Mouse (Mus musculus): Measurements from ENCODE around the gene Tmem59. TPM values are rescaled to one million over a fixed set of nuclear protein-coding genes. Genes with fewer than 3 reads are reported as not detected.

Tmem59 gene
- polyA plus RNA-seq, 2 experiments, result 51.3 to 129 TPM

DNA sequence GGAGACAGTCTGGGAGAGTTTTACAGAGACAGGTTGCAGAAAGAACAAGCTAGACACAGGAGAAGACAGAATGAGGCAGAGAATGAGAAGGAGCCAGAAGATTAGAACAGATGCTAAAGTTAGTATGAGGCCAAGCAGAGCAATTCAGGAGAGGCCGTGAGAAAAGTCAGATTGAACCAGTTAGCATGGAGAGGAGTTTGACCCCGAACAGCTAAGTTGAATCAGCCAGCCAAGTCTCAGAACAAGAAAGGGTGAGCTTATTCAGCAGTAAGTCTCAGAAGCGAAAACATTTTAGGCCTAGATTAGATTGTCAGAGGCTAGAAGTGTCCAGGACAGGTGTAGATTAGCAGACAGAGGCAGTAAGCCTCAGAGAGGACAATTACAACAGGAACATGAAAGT, 41.7 kb upstream of the Tmem59 start:
- Histone ChIP-seq H3K36me3 (replicated peaks; ENCODE audit: control insufficient read depth, insufficient read depth, low read depth) (no peaks in the 10 kb centered on the region; the same call in 1 of the 2 replicates), H3K9me3 (ENCODE audit: control insufficient read depth, low read length) (no peaks in the 10 kb centered on the region), H3K27ac (no peak overlapping the region), H3K4me3 (ENCODE audit: insufficient read depth in 1 of 2, low read depth in 2 of 2, low read length in 2 of 2) (no peak overlapping the region), H3K4me1 (replicated peaks; ENCODE audit: control insufficient read depth in 2 of 2, insufficient read depth in 2 of 2, low read length in 1 of 2) (0 out of 4 replicates have a peak, but pooled peaks cover 0 to 4% of the 10 kb centered on the region in 2 experiments), H3K27me3 (ENCODE audit: control insufficient read depth, insufficient read depth, low read length) (no peaks in the 10 kb centered on the region), H3K4me2 (ENCODE audit: low read depth) (no peak overlapping the region), H3K9ac (replicated peaks) (no peak overlapping the region)
- ATAC-seq (ENCODE audit: insufficient read depth) (no peak), DNase-seq (ENCODE audit: low read depth in 3 of 3, low spot score in 3 of 3) (no peak)
- no peak for TF ChIP-seq EP300 (IDR thresholded peaks at IDR 0.05; ENCODE audit: low read depth)
- TF ChIP-seq CTCF (IDR thresholded peaks at IDR 0.05; ENCODE audit: low read depth), result no peak
- WGBS (ENCODE audit: insufficient replicate concordance), result 59% methylated on average over 3 of the region's 3 CpGs

DNA sequence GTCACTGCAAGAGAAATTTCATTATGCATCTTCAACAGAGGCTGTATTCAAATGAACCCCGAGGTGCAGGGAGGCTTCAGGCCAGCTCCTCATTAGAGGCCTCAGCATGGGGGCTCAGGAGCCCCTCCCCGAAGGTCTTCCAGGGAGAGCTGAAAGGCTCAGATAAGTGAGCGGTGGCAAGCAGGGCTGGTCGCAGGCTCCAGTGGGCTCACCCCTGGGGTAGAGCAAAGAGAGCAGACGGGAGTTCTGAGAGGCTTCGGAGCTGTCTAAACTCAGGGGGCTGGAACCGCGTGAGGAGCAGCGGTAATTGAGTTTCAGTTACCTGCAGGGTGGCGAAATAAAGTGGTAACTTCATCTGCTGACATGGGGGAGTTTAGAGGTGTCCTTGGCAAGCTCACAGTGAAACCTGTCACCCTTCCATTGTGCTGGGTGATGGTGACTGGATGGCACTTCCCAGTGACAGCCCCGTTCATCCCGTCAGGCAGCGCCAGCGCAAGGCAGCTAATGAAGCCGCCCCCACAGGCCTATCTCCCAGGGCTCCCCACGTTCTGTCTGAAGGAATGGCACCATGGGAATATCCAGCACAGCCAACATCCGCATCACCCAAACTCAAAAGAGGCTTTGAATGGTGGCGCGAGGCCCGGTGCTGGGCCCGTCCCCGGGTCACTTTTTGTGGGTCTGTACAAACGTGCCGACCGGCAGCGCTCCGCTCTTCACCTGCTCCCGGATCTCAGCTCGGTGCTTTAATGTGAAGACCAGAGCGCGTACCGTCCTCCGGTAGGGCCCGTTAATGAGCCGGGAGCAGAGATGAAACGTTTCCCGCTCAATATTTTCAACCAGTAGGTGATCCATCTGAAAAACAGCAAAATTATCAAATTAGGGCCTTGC, 39.0 kb upstream of the Tmem59 start:
- Histone ChIP-seq H3K9ac (replicated peaks) (no peak overlapping the region), H3K4me3 (ENCODE audit: insufficient read depth in 1 of 2, low read depth in 2 of 2, low read length in 2 of 2) (no peak overlapping the region), H3K36me3 (replicated peaks; ENCODE audit: control insufficient read depth, insufficient read depth, low read depth) (no peaks in the 10 kb centered on the region; the same call in 1 of the 2 replicates), H3K9me3 (ENCODE audit: control insufficient read depth, low read length) (no peaks in the 10 kb centered on the region), H3K27ac (no peak overlapping the region), H3K27me3 (ENCODE audit: control insufficient read depth, insufficient read depth, low read length) (no peaks in the 10 kb centered on the region), H3K4me2 (ENCODE audit: low read depth) (no peak overlapping the region), H3K4me1 (replicated peaks; ENCODE audit: control insufficient read depth in 2 of 2, insufficient read depth in 2 of 2, low read length in 1 of 2) (0 out of 4 replicates have a peak, but pooled peaks cover 0 to 4% of the 10 kb centered on the region in 2 experiments)
- WGBS (ENCODE audit: insufficient replicate concordance), result 80% methylated on average over 37 of the region's 37 CpGs
- TF ChIP-seq EP300 (IDR thresholded peaks at IDR 0.05; ENCODE audit: low read depth), result no peak
- no peak for TF ChIP-seq CTCF (IDR thresholded peaks at IDR 0.05; ENCODE audit: low read depth)
- DNase-seq (ENCODE audit: low read depth in 3 of 3, low spot score in 3 of 3) (no peak), ATAC-seq (ENCODE audit: insufficient read depth) (no peak)

DNA sequence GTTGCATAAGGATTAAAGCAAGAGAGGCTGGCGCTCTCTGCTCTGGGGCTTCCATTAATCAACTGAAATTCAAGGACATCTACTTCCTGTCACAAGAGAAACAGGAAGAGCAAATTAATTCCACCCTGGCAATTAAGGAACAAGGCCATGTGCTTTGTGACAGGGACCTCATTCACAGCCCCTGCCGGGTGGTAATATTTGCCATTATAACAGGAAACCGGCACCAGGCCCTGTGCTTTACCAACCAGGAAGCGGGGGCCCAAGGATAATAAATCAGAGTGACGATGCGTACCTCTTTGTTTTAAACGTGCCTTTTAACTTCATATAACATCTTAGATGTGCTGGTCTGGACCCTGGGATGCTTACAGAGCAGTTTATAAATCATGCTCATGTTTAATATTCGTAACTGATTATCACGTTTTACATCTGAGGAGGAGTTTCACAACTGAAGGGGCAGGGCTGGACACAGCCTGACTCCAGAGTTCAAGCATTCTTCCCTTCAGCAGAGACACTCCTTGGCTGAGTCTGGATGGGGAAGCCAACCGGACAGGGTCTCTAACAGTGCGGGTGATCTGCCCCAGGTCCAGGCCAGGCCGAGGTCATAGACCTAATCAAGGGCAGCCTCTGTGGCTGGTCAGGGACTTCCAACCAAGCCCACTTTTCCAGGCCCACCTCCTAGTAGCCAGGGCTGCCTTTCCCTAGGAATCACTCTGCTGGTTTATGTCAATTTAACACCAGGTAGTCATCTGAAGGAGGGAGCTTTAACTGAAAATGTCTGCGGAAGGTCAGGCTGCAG, 38.2 kb upstream of the Tmem59 start:
- no peak for ATAC-seq (ENCODE audit: insufficient read depth)
- TF ChIP-seq EP300 (IDR thresholded peaks at IDR 0.05; ENCODE audit: low read depth) (no peak), CTCF (IDR thresholded peaks at IDR 0.05; ENCODE audit: low read depth) (no peak)

GRCm38 (mm10) chr4:107143511-107143910, 34.7 kb upstream of the Tmem59 start:
- Histone ChIP-seq H3K4me3 (ENCODE audit: insufficient read depth in 1 of 2, low read depth in 2 of 2, low read length in 2 of 2) (no peak overlapping the region), H3K27me3 (ENCODE audit: control insufficient read depth, insufficient read depth, low read length) (no peaks in the 10 kb centered on the region), H3K9me3 (ENCODE audit: control insufficient read depth, low read length) (no peaks in the 10 kb centered on the region), H3K27ac (no peak overlapping the region), H3K9ac (replicated peaks) (no peak overlapping the region), H3K4me2 (ENCODE audit: low read depth) (no peak overlapping the region), H3K36me3 (replicated peaks; ENCODE audit: control insufficient read depth, insufficient read depth, low read depth) (no peaks in the 10 kb centered on the region; the same call in none of the 2 replicates), H3K4me1 (replicated peaks; ENCODE audit: control insufficient read depth in 2 of 2, insufficient read depth in 2 of 2, low read length in 1 of 2) (0 out of 4 replicates have a peak, but pooled peaks cover 0 to 3% of the 10 kb centered on the region in 2 experiments)
- ATAC-seq (ENCODE audit: insufficient read depth) (no peak), DNase-seq (ENCODE audit: low read depth in 3 of 3, low spot score in 3 of 3) (no peak)
- WGBS (ENCODE audit: insufficient replicate concordance), result 73% methylated on average over 8 of the region's 8 CpGs
- TF ChIP-seq EP300 (IDR thresholded peaks at IDR 0.05; ENCODE audit: low read depth) (no peak), CTCF (IDR thresholded peaks at IDR 0.05; ENCODE audit: low read depth) (no peak)

More for the DNA sequence above, 38.2 kb upstream of the Tmem59 start:
- no peak overlapping the region for H3K27ac ChIP-seq
- H3K4me1 ChIP-seq (replicated peaks; ENCODE audit: control insufficient read depth in 2 of 2, insufficient read depth in 2 of 2, low read length in 1 of 2), result 0 out of 4 replicates have a peak, but pooled peaks cover 0 to 4% of the 10 kb centered on the region in 2 experiments
- H3K4me2 ChIP-seq (ENCODE audit: low read depth), result no peak overlapping the region
- no peaks in the 10 kb centered on the region for H3K27me3 ChIP-seq (ENCODE audit: control insufficient read depth, insufficient read depth, low read length)
- H3K4me3 ChIP-seq (ENCODE audit: insufficient read depth in 1 of 2, low read depth in 2 of 2, low read length in 2 of 2), result no peak overlapping the region
- no peaks in the 10 kb centered on the region for H3K9me3 ChIP-seq (ENCODE audit: control insufficient read depth, low read length)
- 63% methylated on average over 13 of the region's 13 CpGs for WGBS (ENCODE audit: insufficient replicate concordance)
- H3K36me3 ChIP-seq (replicated peaks; ENCODE audit: control insufficient read depth, insufficient read depth, low read depth), result no peaks in the 10 kb centered on the region; the same call in 1 of the 2 replicates
- no peak for DNase-seq (ENCODE audit: low read depth in 3 of 3, low spot score in 3 of 3)
- H3K9ac ChIP-seq (replicated peaks), result no peak overlapping the region
